Mouse (Mus musculus): ENCODE data around the gene Wdfy3.

Gene Wdfy3

GRCm38 (mm10) chr5:101811296-101812169, 258.2 kb downstream of the Wdfy3 start:
- in situ Hi-C loops (cut with MboI; ENCODE audit: low sequenced_read_pairs), result no loop called here

- in situ Hi-C loops (cut with MboI; ENCODE audit: low sequenced_read_pairs), result no loop called here
Observed at GRCm38 (mm10) chr5:101802358-101803022, 267.2 kb downstream of the Wdfy3 start.

- in situ Hi-C loops (cut with MboI; ENCODE audit: low sequenced_read_pairs), result no loop called here
Observed at GRCm38 (mm10) chr5:101801891-101802290, 267.8 kb downstream of the Wdfy3 start.

- in situ Hi-C loops (cut with MboI; ENCODE audit: low sequenced_read_pairs), result no loop called here
Observed at GRCm38 (mm10) chr5:101792665-101793064, 277.1 kb downstream of the Wdfy3 start.

GRCm38 (mm10) chr5:101790560-101790959, 279.2 kb downstream of the Wdfy3 start:
- in situ Hi-C loops (cut with MboI; ENCODE audit: low sequenced_read_pairs), result no loop called here

GRCm38 (mm10) chr5:101789770-101790169, 280.0 kb downstream of the Wdfy3 start:
- in situ Hi-C loops (cut with MboI; ENCODE audit: low sequenced_read_pairs), result no loop called here

- in situ Hi-C loops (cut with MboI; ENCODE audit: low sequenced_read_pairs), result no loop called here
Observed at GRCm38 (mm10) chr5:101785921-101786614, 283.7 kb downstream of the Wdfy3 start.

- in situ Hi-C loops (cut with MboI; ENCODE audit: low sequenced_read_pairs), result no loop called here
Observed at GRCm38 (mm10) chr5:101784787-101785186, 284.9 kb downstream of the Wdfy3 start.

- in situ Hi-C loops (cut with MboI; ENCODE audit: low sequenced_read_pairs), result no loop called here
Observed at GRCm38 (mm10) chr5:101784328-101784727, 285.4 kb downstream of the Wdfy3 start.

Data from CH12F3 (cell line).